Mouse (Mus musculus): ENCODE measurements around the gene Akr1c14.

- no peak for TF ChIP-seq CTCF (conservative IDR thresholded peaks at IDR 0.05; ENCODE audit: low read length)
- TF ChIP-seq POU5F1 (IDR thresholded peaks at IDR 0.05; ENCODE audit: borderline replicate concordance, low read length), result no peak
- TF ChIP-seq NANOG (IDR thresholded peaks at IDR 0.05; ENCODE audit: borderline replicate concordance, low read length), result no peak
Measured at GRCm38 (mm10) chr13:4131721-4132120, 82.9 kb downstream of the Akr1c14 start.
